Mouse (Mus musculus) liver, adult 2 months (tissue): ENCODE measurements around the gene Dst.
A peak's percentile ranks its signal among the peaks of the same experiment; 100 is the strongest.

Experiments
- CTCF ChIP-seq: fragments of 200-500 bp; IDR thresholded peaks from 2 replicates; pipeline ENCODE4 v1.5.1; 2011; ENCODE audit warnings: low read depth, low read length, control low read depth
- POLR2A ChIP-seq: fragments of 200-500 bp; IDR thresholded peaks from 2 replicates; pipeline ENCODE4 v1.6.1; 2011; ENCODE audit warnings: low read length, control low read depth; ENCODE audit not compliant: insufficient read depth; ENCODE audit errors: extremely low read depth

DNA sequence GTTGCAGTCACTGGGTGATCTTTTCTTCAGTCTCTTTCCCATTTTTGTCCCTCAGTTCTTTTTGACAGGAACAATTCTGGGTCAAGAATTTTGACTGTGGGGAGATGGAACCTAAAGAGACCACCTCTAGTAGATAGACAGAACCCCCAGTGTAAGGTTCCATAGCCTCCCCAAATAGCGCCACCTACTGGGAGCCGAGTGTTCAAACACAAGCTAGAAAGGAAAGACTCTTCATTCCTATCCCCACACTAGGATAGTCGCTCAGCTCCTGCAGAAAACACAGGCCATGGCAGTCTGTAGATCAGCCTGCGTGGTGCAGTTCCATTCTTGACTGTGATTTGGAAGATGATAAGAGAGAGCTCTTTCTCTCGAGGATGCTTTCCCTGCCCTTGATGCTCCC, 160.3 kb downstream of the Dst start:
- TF ChIP-seq CTCF = peak; percentile 15; the same call in 1 of the 2 replicates
- no peak for TF ChIP-seq POLR2A
